Mouse (Mus musculus) forebrain, embryonic 15.5 days (tissue): Measurements from ENCODE around the gene Serhl. TPM values are rescaled to one million over a fixed set of nuclear protein-coding genes. Genes with fewer than 3 reads are reported as not detected.
"Not testable (repeated sequence)": the region's sequence is repeated elsewhere in the genome, so short reads cannot be mapped to it uniquely, and the experiment has no call there.

Source experiments
- ATAC-seq: fragments of 200-750 bp; cut with Nextera tagmentation; replicated peaks from 2 replicates; pipeline ENCODE4 v1.8.0; 2017; ENCODE audit warnings: mild to moderate bottlenecking, moderate TSS enrichment, moderate library complexity
- H3K27ac ChIP-seq: fragments of 300-500 bp; sonication (generic); replicated peaks from 2 replicates; pipeline ENCODE4 v1.5.1; 2015; ENCODE audit warnings: mild to moderate bottlenecking, inconsistent platforms
- H3K27me3 ChIP-seq: fragments of 300-500 bp; sonication (generic); 2 replicates; pipeline ENCODE4 v1.6.1; 2015; ENCODE audit warnings: inconsistent platforms
- H3K36me3 ChIP-seq: fragments of 300-500 bp; sonication (generic); 2 replicates; pipeline ENCODE4 v1.6.1; 2015; ENCODE audit warnings: mild to moderate bottlenecking, inconsistent platforms
- H3K4me1 ChIP-seq: fragments of 300-500 bp; sonication (generic); 2 replicates; pipeline ENCODE4 v1.6.1; 2015; ENCODE audit warnings: inconsistent platforms
- H3K4me2 ChIP-seq: fragments of 300-500 bp; sonication (generic); replicated peaks from 2 replicates; pipeline ENCODE4 v1.6.1; 2015; ENCODE audit warnings: mild to moderate bottlenecking, inconsistent platforms
- H3K4me3 ChIP-seq: fragments of 300-500 bp; sonication (generic); 2 replicates; pipeline ENCODE4 v1.5.1; 2015; ENCODE audit warnings: mild to moderate bottlenecking, inconsistent platforms
- H3K9ac ChIP-seq: fragments of 300-500 bp; sonication (generic); replicated peaks from 2 replicates; pipeline ENCODE4 v1.6.1; 2015; ENCODE audit warnings: mild to moderate bottlenecking, inconsistent platforms
- H3K9me3 ChIP-seq: fragments of 300-500 bp; sonication (generic); 2 replicates; pipeline ENCODE4 v1.6.1; 2016; ENCODE audit warnings: inconsistent platforms
- WGBS: fragments of 180-500 bp; shearing (Covaris S2); methylation state at CpG from one replicate; pipeline ENCODE4 v1.1.7; 2015; ENCODE audit warnings: mixed read lengths; 5-methylcytosine and 5-hydroxymethylcytosine counted together
- polyA plus RNA-seq: library from polyadenylated mRNA; unstranded; fragments of >200 nt; fragmentation: Nextera tagmentation; extraction: Ambion mirVana; gene quantifications from 2 replicates; pipeline ENCODE4 v1.2.1, GENCODE M21; 2015

Gene Serhl
- polyA plus RNA-seq, 1 experiment from 2014 or later, result 35.9 TPM

DNA sequence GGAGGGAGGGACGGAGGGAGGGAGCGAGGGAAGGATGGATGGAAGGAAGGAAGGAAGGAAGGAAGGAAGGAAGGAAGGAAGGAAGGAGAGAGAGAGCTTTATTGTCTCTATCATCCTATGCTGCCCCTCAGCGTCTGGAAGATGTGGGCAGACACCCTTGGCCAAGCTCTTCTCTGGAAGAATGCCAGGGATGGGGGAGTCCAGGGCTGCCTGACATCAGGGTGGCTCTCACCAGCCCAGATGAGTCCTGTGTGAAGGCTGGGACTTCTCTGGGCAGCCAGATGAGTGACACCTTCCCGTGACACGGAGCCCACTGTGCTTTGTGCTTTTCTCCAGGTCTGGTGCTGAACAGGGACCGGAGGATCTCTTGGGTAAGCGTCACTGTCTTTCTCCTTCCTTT, 22.6 kb downstream of the Serhl start:
- no peak overlapping the region for H3K27ac ChIP-seq
- WGBS, result 85% methylated on average over 7 of the region's 7 CpGs
- H3K36me3 ChIP-seq, result peaks cover 9% of the 10 kb centered on the region; the same call in 1 of the 2 replicates
- no peak overlapping the region for H3K4me2 ChIP-seq
- H3K9ac ChIP-seq, result no peak overlapping the region
- no peaks in the 10 kb centered on the region for H3K27me3 ChIP-seq
- H3K4me1 ChIP-seq, result peaks cover 11% of the 10 kb centered on the region
- no peak overlapping the region for H3K4me3 ChIP-seq
- no peaks in the 10 kb centered on the region for H3K9me3 ChIP-seq
- ATAC-seq, result no peak

DNA sequence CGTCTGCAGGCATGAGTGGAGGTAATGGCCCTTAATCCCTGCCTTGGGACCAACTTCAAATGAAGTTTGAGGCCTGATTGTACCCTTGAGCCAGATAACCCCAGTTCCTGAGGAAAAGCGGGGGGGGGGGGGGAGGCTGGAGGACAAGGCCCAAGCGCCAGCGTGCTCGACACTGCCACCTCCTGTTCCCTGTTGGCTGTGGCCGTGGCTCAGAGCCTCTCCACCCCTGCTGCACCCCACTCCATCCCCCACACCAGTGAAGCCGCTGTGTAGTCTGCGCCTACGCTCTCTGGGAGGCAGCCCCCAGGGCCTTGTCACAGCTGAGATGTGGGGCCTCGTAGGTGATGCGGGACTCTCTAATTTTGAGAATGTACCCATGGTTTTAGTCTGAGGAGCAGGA, 23.6 kb downstream of the Serhl start:
- Histone ChIP-seq H3K9ac (no peak overlapping the region), H3K4me3 (no peak overlapping the region), H3K9me3 (no peaks in the 10 kb centered on the region), H3K36me3 (peaks cover 18% of the 10 kb centered on the region; the same call in 1 of the 2 replicates), H3K4me1 (peaks cover 11% of the 10 kb centered on the region), H3K27ac (no peak overlapping the region), H3K27me3 (no peaks in the 10 kb centered on the region), H3K4me2 (no peak overlapping the region)
- WGBS, result 13% methylated on average over 10 of the region's 11 CpGs
- 0 out of 2 replicates have a peak, but pooled peaks have one; percentile 44 for ATAC-seq

DNA sequence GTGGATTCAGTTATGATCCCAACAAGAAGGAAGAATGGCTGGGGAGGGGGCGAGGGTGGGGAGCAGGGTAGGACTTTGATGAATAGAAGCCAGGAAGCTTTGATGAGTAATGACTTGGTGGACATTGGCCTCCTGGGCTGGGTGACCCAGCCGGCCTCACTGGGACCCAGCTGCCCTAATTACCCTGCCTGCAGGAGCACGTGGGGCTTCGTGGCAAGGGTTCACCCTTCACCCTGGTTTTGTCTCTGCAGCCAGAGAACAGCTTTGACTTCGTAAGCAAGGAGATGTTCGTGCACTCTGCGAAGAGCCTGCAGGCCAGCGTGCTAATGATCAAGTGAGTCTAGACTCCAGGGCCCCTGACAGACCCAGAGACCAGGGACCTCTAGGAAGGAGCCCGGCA, 24.8 kb downstream of the Serhl start:
- WGBS, result 80% methylated on average over 9 of the region's 9 CpGs
- H3K9ac ChIP-seq, result no peak overlapping the region
- no peaks in the 10 kb centered on the region for H3K27me3 ChIP-seq
- no peak for ATAC-seq
- H3K9me3 ChIP-seq, result no peaks in the 10 kb centered on the region
- H3K4me2 ChIP-seq, result no peak overlapping the region
- no peak overlapping the region for H3K27ac ChIP-seq
- peaks cover 23% of the 10 kb centered on the region for H3K36me3 ChIP-seq
- H3K4me3 ChIP-seq, result no peak overlapping the region
- H3K4me1 ChIP-seq, result peaks cover 22% of the 10 kb centered on the region

DNA sequence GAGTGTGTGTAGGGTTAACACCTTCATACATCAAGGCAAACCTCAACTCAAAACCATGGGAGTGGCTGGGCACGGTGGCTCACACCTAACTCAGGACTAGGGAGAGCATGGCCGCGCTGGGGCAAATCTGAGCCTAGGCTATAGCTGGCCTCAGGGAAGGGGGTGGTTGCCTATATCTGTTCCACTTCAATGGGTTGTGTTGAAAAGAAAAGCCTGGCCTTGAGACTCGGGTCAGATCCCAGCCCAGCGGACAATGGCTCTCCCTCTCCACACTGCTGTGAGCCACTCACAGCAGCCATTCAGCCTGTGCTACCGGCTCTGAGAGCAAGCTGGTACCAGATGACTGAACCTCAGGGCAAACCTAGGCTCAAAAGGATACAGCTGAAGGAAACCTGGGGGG, 25.8 kb downstream of the Serhl start:
- no peak for ATAC-seq
- Histone ChIP-seq H3K4me2 (no peak overlapping the region), H3K4me3 (no peak overlapping the region), H3K4me1 (peaks cover 22% of the 10 kb centered on the region), H3K9me3 (no peaks in the 10 kb centered on the region), H3K27me3 (no peaks in the 10 kb centered on the region), H3K9ac (no peak overlapping the region), H3K36me3 (peaks cover 30% of the 10 kb centered on the region), H3K27ac (no peak overlapping the region)
- 33% methylated on average over 6 of the region's 6 CpGs for WGBS

DNA sequence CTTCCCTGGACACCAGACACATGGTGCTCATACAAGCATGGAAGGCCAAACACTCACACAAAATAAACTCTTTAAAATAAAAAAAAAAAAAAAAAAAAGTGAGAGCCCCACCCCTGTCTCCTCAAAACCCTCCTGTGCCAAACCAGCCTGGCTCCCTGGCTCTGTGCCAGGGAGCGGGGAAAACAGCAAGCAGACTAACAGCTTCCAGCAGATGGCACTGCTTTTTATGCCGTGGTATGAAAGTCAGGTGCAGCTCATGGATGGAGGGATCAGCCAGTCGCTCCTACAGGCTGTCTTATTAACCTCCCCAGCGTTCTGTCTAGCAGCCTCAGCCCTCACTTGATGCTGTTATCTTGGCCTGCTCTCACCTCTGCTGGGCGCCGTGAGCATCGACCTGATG, 29.1 kb downstream of the Serhl start:
- Histone ChIP-seq H3K9ac (no peak overlapping the region; the same call in 1 of the 2 replicates), H3K36me3 (peaks cover 30% of the 10 kb centered on the region), H3K4me2 (no peak overlapping the region), H3K4me3 (no peak overlapping the region), H3K27me3 (no peaks in the 10 kb centered on the region), H3K9me3 (no peaks in the 10 kb centered on the region), H3K27ac (peak overlapping the region; percentile 65), H3K4me1 (peaks cover 30% of the 10 kb centered on the region)
- ATAC-seq, result no peak
- 49% methylated on average over 7 of the region's 7 CpGs for WGBS

DNA sequence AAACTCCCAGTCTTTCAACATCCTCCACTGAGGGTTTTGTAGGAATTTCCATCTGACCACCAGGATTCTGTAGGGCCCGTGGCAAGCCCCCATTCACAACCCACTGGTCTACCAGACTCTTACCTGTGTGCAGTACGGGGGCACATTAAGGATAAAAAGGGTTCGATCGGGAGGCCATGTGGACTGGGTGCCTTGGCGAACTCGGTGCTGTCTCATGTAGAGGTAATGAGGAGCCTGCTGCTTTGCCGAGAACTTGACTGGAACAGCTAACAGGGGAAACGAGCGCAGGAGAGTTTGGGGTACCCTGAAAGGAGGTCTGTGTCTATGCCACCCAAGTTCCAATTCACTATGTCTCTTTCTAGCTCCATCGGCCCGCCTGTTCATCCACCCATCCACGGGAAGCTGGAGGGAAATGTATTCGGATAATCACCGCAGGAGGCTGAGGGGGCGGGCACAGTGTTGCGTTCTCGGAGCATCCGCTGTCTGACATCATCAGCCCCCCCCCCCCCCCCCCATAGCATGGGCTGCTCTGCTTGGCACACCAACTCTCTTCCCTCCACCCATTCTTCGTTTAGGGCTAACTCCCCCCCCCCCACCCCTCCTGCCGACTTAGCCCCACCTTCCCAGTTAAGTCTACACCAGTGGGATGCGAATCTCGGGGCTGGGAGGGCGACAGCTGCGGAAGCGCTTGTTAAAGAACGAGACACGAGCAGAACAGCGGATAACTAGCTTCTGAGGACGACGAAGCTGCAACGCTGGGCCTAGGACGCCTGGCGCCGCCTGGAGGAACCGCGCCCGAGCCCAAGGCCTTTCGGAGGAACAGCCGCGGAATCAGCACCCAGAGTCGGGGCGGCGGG, 32.6 kb downstream of the Serhl start:
- Histone ChIP-seq H3K4me2 (peak overlapping the region; percentile 59), H3K4me1 (peaks cover 27% of the 10 kb centered on the region), H3K9ac (peak overlapping the region; percentile 69), H3K9me3 (no peaks in the 10 kb centered on the region), H3K4me3 (peak overlapping the region; percentile 95), H3K36me3 (peaks cover 42% of the 10 kb centered on the region), H3K27me3 (no peaks in the 10 kb centered on the region), H3K27ac (peak overlapping the region; percentile 92)
- 3% methylated on average over 42 of the region's 43 CpGs for WGBS
- peak; percentile 62 for ATAC-seq

DNA sequence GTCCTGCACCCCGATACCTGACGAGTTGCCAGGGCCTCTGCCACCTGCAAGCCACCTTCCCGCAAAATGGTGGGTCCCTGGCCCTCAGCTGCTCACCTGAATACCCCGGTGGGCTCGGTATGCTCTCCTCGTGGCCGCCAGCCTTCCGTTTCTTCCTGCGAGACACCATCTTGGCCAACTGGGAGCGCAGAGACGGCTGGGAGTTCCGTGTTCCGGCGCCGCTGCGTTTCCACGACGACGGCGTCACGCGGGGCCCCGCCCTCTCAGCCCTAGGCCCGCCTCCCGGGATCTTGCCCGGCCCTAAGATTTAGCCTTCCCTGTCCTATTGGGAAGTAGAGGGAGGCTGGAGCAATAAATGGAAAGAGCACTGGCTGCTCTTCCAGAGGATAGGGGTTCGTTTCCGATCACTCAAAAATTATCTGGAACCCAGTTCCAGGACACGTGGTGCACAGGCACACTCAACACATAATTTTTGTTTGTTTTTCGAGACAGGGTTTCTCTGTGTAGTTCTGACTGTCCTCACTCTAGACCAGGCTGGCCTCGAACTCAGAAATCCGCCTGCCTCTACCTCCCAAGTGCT, 33.4 kb downstream of the Serhl start, which contains the start of gene Rrp7a:
TSS of gene Rrp7a (minus strand) at position 236 of the 580 bp plus-strand sequence.
- H3K27me3 ChIP-seq, result no peaks in the 10 kb centered on the region
- H3K4me1 ChIP-seq, result peaks cover 27% of the 10 kb centered on the region
- peak within 1 kb of the TSS; percentile 59 for H3K4me2 ChIP-seq
- H3K4me3 ChIP-seq, result peak within 1 kb of the TSS; percentile 95
- H3K9me3 ChIP-seq, result no peaks in the 10 kb centered on the region
- WGBS, result 9% methylated on average over 32 of the region's 32 CpGs
- H3K9ac ChIP-seq, result peak within 1 kb of the TSS; percentile 69
- peaks cover 40% of the 10 kb centered on the region for H3K36me3 ChIP-seq
- peak; percentile 90 for ATAC-seq
- peak within 1 kb of the TSS; percentile 92 for H3K27ac ChIP-seq

DNA sequence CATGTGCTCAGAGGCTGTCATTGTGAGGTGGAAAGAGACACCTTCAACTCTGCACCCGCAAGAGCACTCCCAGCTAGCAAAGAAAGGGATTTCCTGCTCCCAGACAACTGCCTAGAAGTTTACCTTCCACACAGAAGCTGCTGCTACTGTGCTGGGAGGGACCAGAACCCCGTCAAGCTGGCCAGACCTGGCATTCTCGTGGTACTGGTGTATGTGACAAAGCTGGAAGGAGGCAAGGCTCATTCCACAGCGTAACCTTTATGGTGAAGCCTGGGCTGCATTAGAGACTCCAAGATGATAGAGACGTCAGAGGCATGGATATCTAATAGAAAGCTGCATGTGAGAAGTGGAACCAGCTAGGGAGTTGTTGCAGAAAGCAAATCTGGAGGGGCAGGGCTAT, 35.3 kb downstream of the Serhl start:
- Histone ChIP-seq H3K4me1 (peaks cover 16% of the 10 kb centered on the region), H3K36me3 (peaks cover 49% of the 10 kb centered on the region), H3K4me2 (no peak overlapping the region), H3K27ac (no peak overlapping the region), H3K9ac (no peak overlapping the region), H3K9me3 (no peaks in the 10 kb centered on the region), H3K4me3 (no peak overlapping the region), H3K27me3 (no peaks in the 10 kb centered on the region)
- 68% methylated on average over 5 of the region's 5 CpGs for WGBS
- no peak for ATAC-seq

DNA sequence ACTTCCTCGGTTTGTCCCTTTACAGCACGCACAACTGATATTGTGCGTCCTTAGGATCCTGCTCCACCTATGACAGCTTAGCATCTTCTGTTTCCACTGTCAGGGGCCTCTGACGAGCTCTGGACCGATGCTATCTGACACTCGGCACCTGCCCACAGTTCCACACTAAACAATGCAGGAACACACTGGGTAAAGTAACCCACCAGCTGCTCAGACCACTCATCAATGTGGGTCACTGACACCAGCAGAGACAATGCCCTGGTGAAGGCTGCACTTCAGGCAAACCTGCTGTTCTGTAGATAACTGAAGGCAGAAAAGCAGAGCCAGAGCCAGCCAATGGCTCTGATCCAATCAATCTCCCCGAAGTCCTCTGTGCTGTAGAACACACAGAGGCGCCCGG, 37.3 kb downstream of the Serhl start:
- Histone ChIP-seq H3K4me1 (peaks cover 7% of the 10 kb centered on the region), H3K27me3 (no peaks in the 10 kb centered on the region), H3K9ac (no peak overlapping the region), H3K9me3 (no peaks in the 10 kb centered on the region), H3K4me2 (no peak overlapping the region), H3K36me3 (peaks cover 66% of the 10 kb centered on the region), H3K27ac (no peak overlapping the region), H3K4me3 (no peak overlapping the region)
- 85% methylated on average over 9 of the region's 9 CpGs for WGBS
- no peak for ATAC-seq

DNA sequence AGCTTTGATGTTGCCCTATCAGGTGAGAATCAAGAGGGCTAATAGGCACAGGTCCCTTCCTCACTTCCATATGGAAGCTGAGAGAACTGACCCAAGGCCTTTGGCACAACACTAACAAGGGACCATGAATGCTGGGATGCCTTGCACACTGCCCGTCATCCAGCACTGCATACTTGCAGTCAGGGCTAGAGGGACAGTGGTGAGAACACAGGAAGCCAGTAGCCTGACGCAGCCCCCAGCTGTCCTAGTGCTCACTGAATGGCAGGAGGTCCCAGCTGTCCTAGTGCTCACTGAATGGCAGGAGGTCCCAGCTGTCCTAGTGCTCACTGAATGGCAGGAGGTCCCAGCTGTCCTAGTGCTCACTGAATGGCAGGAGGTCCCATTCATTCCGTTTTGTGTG, 37.7 kb downstream of the Serhl start:
- WGBS, result 56% methylated on average over 3 of the region's 3 CpGs
- not testable (repeated sequence) for H3K27ac ChIP-seq, H3K27me3 ChIP-seq, H3K4me2 ChIP-seq, H3K4me3 ChIP-seq, H3K9me3 ChIP-seq, ATAC-seq, H3K9ac ChIP-seq, H3K4me1 ChIP-seq
- peaks cover 71% of the 10 kb centered on the region for H3K36me3 ChIP-seq

DNA sequence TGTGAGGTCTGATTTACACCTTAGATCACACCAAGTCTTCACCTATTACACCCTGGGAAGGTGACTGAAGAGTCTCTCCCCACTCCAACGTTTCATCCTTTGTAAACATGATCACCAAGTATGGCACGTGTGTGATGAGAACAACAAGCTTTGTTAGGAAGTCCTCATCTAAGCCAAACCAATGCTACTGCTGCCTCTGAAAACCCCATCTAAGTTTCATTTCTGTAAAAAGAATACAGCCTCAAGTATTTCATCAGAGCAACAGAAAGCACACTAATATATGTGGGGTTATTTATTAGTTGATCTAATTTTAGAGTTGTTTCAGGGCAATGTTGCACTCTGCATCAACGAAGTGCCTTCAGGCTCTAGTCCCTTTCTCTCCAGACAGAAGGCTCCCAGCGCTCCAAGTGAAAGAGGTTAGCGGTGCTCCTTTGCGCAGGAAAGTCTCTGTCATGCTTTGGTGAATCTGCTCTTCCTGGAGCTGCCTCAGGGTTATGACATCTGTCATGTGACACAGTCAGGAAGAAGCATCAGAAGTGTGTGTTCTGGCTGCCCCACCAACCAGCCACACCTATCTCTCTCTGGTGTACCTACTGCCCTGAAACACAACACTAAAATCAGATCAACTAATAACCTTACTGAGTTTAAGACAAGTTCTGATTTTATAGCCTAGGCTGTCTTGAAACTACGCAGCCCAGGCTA, 40.4 kb downstream of the Serhl start:
- no peak for ATAC-seq
- Histone ChIP-seq H3K9me3 (no peaks in the 10 kb centered on the region), H3K4me1 (no peaks in the 10 kb centered on the region), H3K36me3 (peaks cover 91% of the 10 kb centered on the region), H3K4me3 (no peak overlapping the region), H3K27ac (no peak overlapping the region), H3K4me2 (no peak overlapping the region), H3K9ac (no peak overlapping the region), H3K27me3 (no peaks in the 10 kb centered on the region)
- WGBS, result 94% methylated on average over 7 of the region's 7 CpGs

DNA sequence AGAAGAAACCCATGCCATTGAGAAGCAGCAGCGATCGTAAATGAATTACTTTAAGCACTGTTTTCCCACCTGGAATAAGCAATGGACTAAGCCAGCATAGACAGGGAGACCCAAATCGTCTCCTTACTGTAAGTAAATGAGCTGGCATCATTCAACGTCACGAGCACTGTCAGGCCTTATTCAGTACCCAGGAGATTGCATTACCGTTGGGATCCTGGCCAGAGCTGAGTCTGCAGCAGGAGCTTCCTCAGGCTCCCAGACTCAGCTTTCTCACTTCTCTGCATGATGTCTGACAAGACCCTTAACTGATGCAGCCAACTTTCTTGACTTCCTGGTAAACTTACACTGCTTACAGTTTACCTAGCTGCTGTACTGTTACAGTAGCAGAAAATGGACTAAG, 45.4 kb downstream of the Serhl start:
- Histone ChIP-seq H3K27me3 (no peaks in the 10 kb centered on the region), H3K9me3 (no peaks in the 10 kb centered on the region), H3K27ac (no peak overlapping the region), H3K4me1 (no peaks in the 10 kb centered on the region), H3K4me2 (no peak overlapping the region), H3K9ac (no peak overlapping the region), H3K4me3 (no peak overlapping the region), H3K36me3 (peaks cover 78% of the 10 kb centered on the region)
- no peak for ATAC-seq
- WGBS, result 82% methylated on average over 6 of the region's 6 CpGs
